Comparison of ENCODE assay signal across 8 mouse cellular contexts in the genomic region with DNA sequence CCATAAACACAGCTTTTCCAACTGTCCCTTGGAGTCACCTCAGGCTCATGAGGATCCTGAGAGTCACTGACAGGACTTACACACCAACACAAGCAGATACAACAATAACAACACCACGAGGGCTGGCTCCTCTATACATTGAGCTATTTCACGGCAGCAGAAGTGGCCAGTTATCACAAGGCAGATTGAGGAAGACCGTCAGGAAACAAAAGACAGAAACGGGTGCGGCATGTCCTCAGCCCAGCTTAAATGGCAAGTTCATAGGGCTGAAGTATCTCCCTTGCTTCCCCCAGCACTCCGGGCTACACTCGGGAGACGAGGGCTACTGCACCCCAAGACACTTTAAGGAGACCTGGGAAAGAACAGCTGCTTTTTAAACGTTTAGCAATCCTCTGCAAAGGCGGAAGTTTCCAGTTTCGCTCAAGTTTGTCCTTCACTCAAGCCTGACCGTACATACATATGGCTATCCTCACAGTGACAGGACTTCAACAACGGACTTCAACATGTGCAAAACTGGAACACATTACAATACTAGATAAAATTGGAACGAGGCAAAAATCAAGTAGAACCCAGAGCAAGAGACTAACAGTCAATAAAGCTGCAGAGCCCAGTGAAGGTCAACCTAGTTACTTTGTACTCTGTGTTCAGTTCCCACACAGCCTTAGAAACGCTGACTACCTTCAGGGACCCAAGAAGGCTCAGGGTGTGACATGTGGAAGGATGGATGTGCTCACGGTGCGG. TPM values are rescaled to one million over a fixed set of nuclear protein-coding genes. Genes with fewer than 3 reads are reported as not detected.
A peak's percentile ranks its signal among the peaks of the same experiment; 100 is the strongest.
DNase-seq lines count a peak whose midpoint lies in the region; ATAC-seq and TF ChIP-seq lines count a peak whose summit lies in the region.

No protein-coding gene starts in this region.

- H3K36me3 ChIP-seq in thymus, adult 2 months (ENCODE audit: control insufficient read depth, insufficient read depth, low read length): peaks cover 21% of the 10 kb centered on the region
- peaks cover 31% of the 10 kb centered on the region for H3K36me3 ChIP-seq in heart, embryonic 15.5 days
- peaks cover 45% of the 10 kb centered on the region for H3K36me3 ChIP-seq in liver, postnatal 0 days (replicated peaks; ENCODE audit: insufficient read depth, low read length)

- 29% methylated on average over 17 of the region's 17 CpGs for WGBS in thymus, adult 2 months
- WGBS in heart, embryonic 15.5 days: 19% methylated on average over 17 of the region's 17 CpGs
- 21% methylated on average over 17 of the region's 17 CpGs for WGBS in liver, postnatal 0 days (ENCODE audit: insufficient replicate concordance)

- no peaks in the 10 kb centered on the region for H3K27me3 ChIP-seq in thymus, adult 2 months (ENCODE audit: control insufficient read depth, insufficient read depth, low read length)
- H3K27me3 ChIP-seq in heart, embryonic 15.5 days: no peaks in the 10 kb centered on the region
- H3K27me3 ChIP-seq in liver, postnatal 0 days (ENCODE audit: insufficient read depth, low read length): no peaks in the 10 kb centered on the region

- peaks cover 41% of the 10 kb centered on the region for H3K4me1 ChIP-seq in thymus, adult 2 months (replicated peaks; ENCODE audit: control insufficient read depth, insufficient read depth, low read length)
- peaks cover 48% of the 10 kb centered on the region for H3K4me1 ChIP-seq in heart, embryonic 15.5 days (replicated peaks)
- peaks cover 35% of the 10 kb centered on the region for H3K4me1 ChIP-seq in liver, postnatal 0 days (ENCODE audit: insufficient read depth)

- H3K9ac ChIP-seq in heart, embryonic 15.5 days: peak overlapping the region; percentile 49
- H3K9ac ChIP-seq in liver, postnatal 0 days (replicated peaks): peak overlapping the region; percentile 71

- no peak for TF ChIP-seq POLR2A in thymus, adult 2 months (IDR thresholded peaks at IDR 0.05; ENCODE audit: control insufficient read depth, extremely low read depth, insufficient read depth, low read length, poor library complexity)

- TF ChIP-seq EP300 in liver, postnatal 0 days (IDR thresholded peaks at IDR 0.05; ENCODE audit: low read depth): no peak

- H3K4me3 ChIP-seq in thymus, adult 2 months (ENCODE audit: control insufficient read depth, insufficient read depth, low read length): peak overlapping the region; percentile 24
- H3K4me3 ChIP-seq in heart, embryonic 15.5 days: peak overlapping the region; percentile 96
- H3K4me3 ChIP-seq in liver, postnatal 0 days (ENCODE audit: low read depth, low read length): peak overlapping the region; percentile 89

- no peak for TF ChIP-seq CTCF in thymus, adult 2 months (IDR thresholded peaks at IDR 0.05; ENCODE audit: borderline replicate concordance, control insufficient read depth, extremely low read depth, insufficient read depth, low read length, poor library complexity)
- TF ChIP-seq CTCF in liver, postnatal 0 days (IDR thresholded peaks at IDR 0.05; ENCODE audit: low read depth): no peak

- no peak for ATAC-seq in heart, embryonic 15.5 days (replicated peaks; ENCODE audit: insufficient number of reproducible peaks, insufficient read depth, low FRiP score, low read depth)
- ATAC-seq in liver, postnatal 0 days: no peak

- no peak for DNase-seq in thymus, adult 2 months
- no peak for DNase-seq in thymus, postnatal 36 days
- DNase-seq in liver, postnatal 0 days: no peak
- no peak for DNase-seq in testis, postnatal 14 days (ENCODE audit: low spot score)
- no peak for DNase-seq in retina, postnatal 1 day
- no peak for DNase-seq in adrenal gland, adult 2 months
- DNase-seq in spleen, postnatal 4 days (ENCODE audit: low spot score in 2 of 2): no peak

- H3K9me3 ChIP-seq in heart, embryonic 15.5 days (replicated peaks): no peaks in the 10 kb centered on the region
- H3K9me3 ChIP-seq in liver, postnatal 0 days (ENCODE audit: low read length): no peaks in the 10 kb centered on the region

- H3K27ac ChIP-seq in thymus, adult 2 months (ENCODE audit: control insufficient read depth, insufficient read depth, low read length): 0 out of 2 replicates have a peak overlapping the region, but pooled peaks have one; percentile 17
- peak overlapping the region; percentile 67 for H3K27ac ChIP-seq in heart, embryonic 15.5 days
- peak overlapping the region; percentile 90 for H3K27ac ChIP-seq in liver, postnatal 0 days (ENCODE audit: low read depth)

- peak overlapping the region; percentile 89 for H3K4me2 ChIP-seq in heart, embryonic 15.5 days
- H3K4me2 ChIP-seq in liver, postnatal 0 days (ENCODE audit: low read depth, low read length): peak overlapping the region; percentile 91

RNA-seq across cellular contexts. Expression of a gene that starts 2.0 kb away (rescaled TPM):
- 36.8 and 42.3 TPM in 2 replicates for polyA plus RNA-seq in thymus, adult 2 months (2012; rRNA removed)
- polyA plus RNA-seq in heart, embryonic 15.5 days (2015; fragmentation: Nextera tagmentation; extraction: Ambion mirVana): 16.4 and 22.5 TPM in 2 replicates
- 7.8 and 8.1 TPM in 2 replicates for polyA plus RNA-seq in liver, postnatal 0 days (2015; fragmentation: Nextera tagmentation; extraction: Ambion mirVana)
- total RNA-seq in adrenal gland, adult 2 months (2021): 10 to 100 TPM; 60.5 to 77.1 TPM
- 23.4 and 48.1 TPM in 2 replicates for polyA plus RNA-seq in adrenal gland, adult 2 months (2012; rRNA removed)

Comparison
In these comparisons a context has a peak if more than half of its experiments do, and no peak if none do; other contexts are left out.
1. H3K27ac ChIP-seq: peak in every context shown above with its lines; median percentile 90 in liver, postnatal 0 days; 67 in heart, embryonic 15.5 days; 17 in thymus, adult 2 months.
2. H3K4me3 ChIP-seq: peak in every context shown above with its lines; median percentile 96 in heart, embryonic 15.5 days; 89 in liver, postnatal 0 days; 24 in thymus, adult 2 months.